Mouse (Mus musculus) heart, embryonic 13.5 days (tissue): ENCODE measurements around the gene Dck. TPM values are rescaled to one million over a fixed set of nuclear protein-coding genes. Genes with fewer than 3 reads are reported as not detected.

ENCODE experiments used
- ATAC-seq: fragments of 200-750 bp; cut with Nextera tagmentation; 2 replicates; pipeline ENCODE4 v1.8.0; 2017; ENCODE audit warnings: moderate TSS enrichment; ENCODE audit not compliant: insufficient number of reproducible peaks, low FRiP score, low TSS enrichment; ENCODE audit errors: extremely low read depth
- H3K27ac ChIP-seq: fragments of 300-500 bp; sonication (generic); replicated peaks from 2 replicates; pipeline ENCODE4 v1.5.1; 2015; ENCODE audit warnings: moderate library complexity, mild to moderate bottlenecking, inconsistent platforms
- H3K27me3 ChIP-seq: fragments of 300-500 bp; sonication (generic); replicated peaks from 2 replicates; pipeline ENCODE4 v1.6.1; 2015; ENCODE audit warnings: mild to moderate bottlenecking, inconsistent platforms
- H3K36me3 ChIP-seq: fragments of 300-500 bp; sonication (generic); 2 replicates; pipeline ENCODE4 v1.6.1; 2015; ENCODE audit warnings: mild to moderate bottlenecking, inconsistent platforms
- H3K4me1 ChIP-seq: fragments of 300-500 bp; sonication (generic); 2 replicates; pipeline ENCODE4 v1.6.1; 2015; ENCODE audit warnings: inconsistent platforms
- H3K4me2 ChIP-seq: fragments of 300-500 bp; sonication (generic); 2 replicates; pipeline ENCODE4 v1.6.1; 2015; ENCODE audit warnings: inconsistent platforms, mild to moderate bottlenecking, moderate library complexity
- H3K4me3 ChIP-seq: fragments of 300-500 bp; sonication (generic); 2 replicates; pipeline ENCODE4 v1.5.1; 2015; ENCODE audit warnings: moderate library complexity, mild to moderate bottlenecking, inconsistent platforms
- H3K9ac ChIP-seq: fragments of 300-500 bp; sonication (generic); 2 replicates; pipeline ENCODE4 v1.6.1; 2015; ENCODE audit warnings: inconsistent platforms, mild to moderate bottlenecking, moderate library complexity
- H3K9me3 ChIP-seq: fragments of 300-500 bp; sonication (generic); 2 replicates; pipeline ENCODE4 v1.6.1; 2016; ENCODE audit warnings: inconsistent platforms
- WGBS: fragments of 180-500 bp; shearing (Covaris S2); methylation state at CpG from one replicate; pipeline ENCODE4 v1.1.7; 2015; ENCODE audit warnings: mixed read lengths; 5-methylcytosine and 5-hydroxymethylcytosine counted together
- polyA plus RNA-seq: library from polyadenylated mRNA; unstranded; fragments of >200 nt; fragmentation: Nextera tagmentation; extraction: Ambion mirVana; gene quantifications from 2 replicates; pipeline ENCODE4 v1.2.1, GENCODE M21; 2015

Dck gene
- polyA plus RNA-seq, 1 experiment from 2014 or later: 34.8 TPM

GRCm38 (mm10) chr5:88793676-88794075, 28.9 kb downstream of the Dck start:
- WGBS: 79% methylated on average over 3 of the region's 3 CpGs
- H3K36me3 ChIP-seq: no peaks in the 10 kb centered on the region
- H3K9ac ChIP-seq: no peak overlapping the region
- H3K27ac ChIP-seq: no peak overlapping the region
- H3K9me3 ChIP-seq: no peaks in the 10 kb centered on the region
- no peak overlapping the region for H3K4me2 ChIP-seq
- H3K4me1 ChIP-seq: peaks cover 4% of the 10 kb centered on the region; the same call in 1 of the 2 replicates
- no peak for ATAC-seq
- H3K4me3 ChIP-seq: no peak overlapping the region
- peaks cover 3% of the 10 kb centered on the region; the same call in 1 of the 2 replicates for H3K27me3 ChIP-seq

GRCm38 (mm10) chr5:88795910-88796584, 31.3 kb downstream of the Dck start:
- Histone ChIP-seq H3K27me3 (peaks cover 3% of the 10 kb centered on the region; the same call in 1 of the 2 replicates), H3K4me3 (no peak overlapping the region), H3K9me3 (no peaks in the 10 kb centered on the region), H3K4me1 (peaks cover 4% of the 10 kb centered on the region; the same call in 1 of the 2 replicates), H3K36me3 (no peaks in the 10 kb centered on the region), H3K9ac (no peak overlapping the region), H3K27ac (no peak overlapping the region), H3K4me2 (no peak overlapping the region)
- no peak for ATAC-seq
- 40% methylated on average over 9 of the region's 9 CpGs for WGBS

GRCm38 (mm10) chr5:88796588-88796987, 31.8 kb downstream of the Dck start:
- Histone ChIP-seq H3K9me3 (no peaks in the 10 kb centered on the region), H3K27me3 (peaks cover 3% of the 10 kb centered on the region; the same call in 1 of the 2 replicates), H3K27ac (no peak overlapping the region), H3K36me3 (no peaks in the 10 kb centered on the region), H3K4me3 (no peak overlapping the region), H3K9ac (no peak overlapping the region), H3K4me1 (peaks cover 4% of the 10 kb centered on the region; the same call in 1 of the 2 replicates), H3K4me2 (no peak overlapping the region)
- WGBS: 58% methylated on average over 11 of the region's 11 CpGs
- ATAC-seq: no peak

- 75% methylated on average over 6 of the region's 6 CpGs for WGBS
- Histone ChIP-seq H3K27ac (no peak overlapping the region), H3K27me3 (peaks cover 3% of the 10 kb centered on the region; the same call in 1 of the 2 replicates), H3K4me2 (no peak overlapping the region), H3K4me1 (peaks cover 4% of the 10 kb centered on the region; the same call in 1 of the 2 replicates), H3K9me3 (no peaks in the 10 kb centered on the region), H3K4me3 (no peak overlapping the region), H3K9ac (no peak overlapping the region), H3K36me3 (no peaks in the 10 kb centered on the region)
- no peak for ATAC-seq
These were observed 32.3 kb downstream of the Dck start for GRCm38 (mm10) chr5:88797121-88797520.

GRCm38 (mm10) chr5:88805616-88806015, 40.8 kb downstream of the Dck start:
- H3K27me3 ChIP-seq: 0 out of 2 replicates have a peak, but pooled peaks cover 4% of the 10 kb centered on the region
- H3K36me3 ChIP-seq: no peaks in the 10 kb centered on the region
- H3K27ac ChIP-seq: no peak overlapping the region
- no peak for ATAC-seq
- no peak overlapping the region for H3K4me2 ChIP-seq
- H3K4me1 ChIP-seq: peaks cover 19% of the 10 kb centered on the region
- WGBS: 90% methylated on average over 4 of the region's 4 CpGs
- no peak overlapping the region for H3K4me3 ChIP-seq
- H3K9ac ChIP-seq: no peak overlapping the region
- no peaks in the 10 kb centered on the region for H3K9me3 ChIP-seq

GRCm38 (mm10) chr5:88806278-88806677, 41.5 kb downstream of the Dck start:
- no peaks in the 10 kb centered on the region for H3K9me3 ChIP-seq
- no peak for ATAC-seq
- no peak overlapping the region for H3K27ac ChIP-seq
- H3K4me2 ChIP-seq: 0 out of 2 replicates have a peak overlapping the region, but pooled peaks have one; percentile 28
- H3K27me3 ChIP-seq: 0 out of 2 replicates have a peak, but pooled peaks cover 4% of the 10 kb centered on the region
- 0 out of 2 replicates have a peak overlapping the region, but pooled peaks have one; percentile 9 for H3K9ac ChIP-seq
- WGBS: 17% methylated on average over 5 of the region's 5 CpGs
- H3K4me3 ChIP-seq: no peak overlapping the region
- no peaks in the 10 kb centered on the region for H3K36me3 ChIP-seq
- H3K4me1 ChIP-seq: peaks cover 19% of the 10 kb centered on the region

GRCm38 (mm10) chr5:88807342-88807741, 42.5 kb downstream of the Dck start:
- Histone ChIP-seq H3K27me3 (0 out of 2 replicates have a peak, but pooled peaks cover 4% of the 10 kb centered on the region), H3K4me2 (peak overlapping the region; percentile 28), H3K4me1 (peaks cover 19% of the 10 kb centered on the region), H3K9ac (no peak overlapping the region), H3K27ac (peak overlapping the region; percentile 16), H3K4me3 (no peak overlapping the region), H3K36me3 (no peaks in the 10 kb centered on the region), H3K9me3 (no peaks in the 10 kb centered on the region)
- ATAC-seq: no peak
- 30% methylated on average over 9 of the region's 9 CpGs for WGBS

- Histone ChIP-seq H3K4me1 (no peaks in the 10 kb centered on the region), H3K27ac (no peak overlapping the region), H3K27me3 (no peaks in the 10 kb centered on the region), H3K9me3 (no peaks in the 10 kb centered on the region), H3K36me3 (no peaks in the 10 kb centered on the region), H3K4me3 (no peak overlapping the region), H3K9ac (no peak overlapping the region), H3K4me2 (no peak overlapping the region)
- ATAC-seq: no peak
- WGBS: 63% methylated on average over 2 of the region's 2 CpGs
These were observed 48.4 kb downstream of the Dck start for GRCm38 (mm10) chr5:88813188-88813587.

GRCm38 (mm10) chr5:88814552-88814951, 49.8 kb downstream of the Dck start:
- Histone ChIP-seq H3K27me3 (no peaks in the 10 kb centered on the region), H3K4me2 (no peak overlapping the region), H3K36me3 (no peaks in the 10 kb centered on the region), H3K4me1 (no peaks in the 10 kb centered on the region), H3K27ac (no peak overlapping the region), H3K9me3 (no peaks in the 10 kb centered on the region), H3K4me3 (no peak overlapping the region), H3K9ac (no peak overlapping the region)
- ATAC-seq: no peak
- 70% methylated on average over 4 of the region's 4 CpGs for WGBS

- no peaks in the 10 kb centered on the region for H3K36me3 ChIP-seq
These were observed 56.7 kb downstream of the Dck start for GRCm38 (mm10) chr5:88821542-88821941.

GRCm38 (mm10) chr5:88824838-88825237, 60.0 kb downstream of the Dck start:
- Histone ChIP-seq H3K27ac (no peak overlapping the region), H3K4me1 (no peaks in the 10 kb centered on the region), H3K9me3 (no peaks in the 10 kb centered on the region), H3K27me3 (no peaks in the 10 kb centered on the region), H3K9ac (no peak overlapping the region), H3K4me2 (no peak overlapping the region), H3K36me3 (no peaks in the 10 kb centered on the region), H3K4me3 (no peak overlapping the region)
- no peak for ATAC-seq
- 78% methylated on average over 10 of the region's 10 CpGs for WGBS

More at GRCm38 (mm10) chr5:88821542-88821941, 56.7 kb downstream of the Dck start:
- H3K9me3 ChIP-seq: no peaks in the 10 kb centered on the region
- H3K4me3 ChIP-seq: no peak overlapping the region
- H3K4me2 ChIP-seq: no peak overlapping the region
- ATAC-seq: no peak
- no peaks in the 10 kb centered on the region for H3K27me3 ChIP-seq
- H3K27ac ChIP-seq: no peak overlapping the region
- no peaks in the 10 kb centered on the region for H3K4me1 ChIP-seq
- no peak overlapping the region for H3K9ac ChIP-seq
- 73% methylated on average over 1 of the region's 1 CpGs for WGBS
